Mouse (Mus musculus): ENCODE data around the gene Gm27029.

DNA sequence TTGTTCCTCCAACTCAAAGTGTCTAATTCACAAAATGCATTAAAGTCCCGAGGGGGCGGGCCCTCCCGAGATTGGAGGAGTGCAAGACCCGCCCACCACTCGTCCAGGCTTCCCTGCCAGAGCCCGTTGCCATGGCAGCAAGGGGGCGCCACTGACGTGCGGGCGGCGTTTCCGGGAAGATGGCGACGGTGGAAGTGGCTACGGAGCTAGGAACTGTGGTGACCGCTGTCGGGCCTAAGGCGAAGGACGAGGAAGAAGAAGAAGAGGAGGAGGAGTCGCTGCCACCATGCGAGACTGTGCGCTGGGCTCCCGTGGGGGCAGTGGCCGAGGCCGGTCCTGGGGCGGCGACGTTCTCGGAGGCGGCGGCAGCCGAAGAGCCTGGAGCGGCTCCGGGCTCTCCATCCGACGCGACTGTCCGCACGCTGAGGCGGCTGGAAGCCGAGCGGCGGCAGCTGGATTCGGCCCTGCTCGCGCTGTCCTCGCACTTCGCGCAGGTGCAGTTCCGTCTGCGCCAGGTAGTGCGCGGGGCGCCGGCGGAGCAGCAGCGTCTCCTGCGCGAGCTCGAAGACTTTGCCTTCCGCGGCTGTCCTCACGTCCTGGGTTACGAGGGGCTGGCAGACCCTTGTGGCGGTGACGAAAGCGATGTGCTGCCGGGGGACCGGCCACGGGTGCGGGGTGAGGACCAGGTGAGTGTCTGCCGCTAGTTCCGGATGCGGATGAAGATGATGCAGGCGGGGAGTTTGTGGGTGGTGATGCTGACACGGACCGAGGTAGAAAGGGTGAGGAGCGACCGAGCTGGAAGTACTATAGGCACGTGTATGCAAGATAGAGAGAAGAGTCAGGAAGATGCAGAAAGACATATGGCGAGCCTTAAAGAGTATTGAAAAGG lies 573 bp upstream of the Gm27029 start, which contains the start of the genes Rundc1 and Ptges3l:
- TF ChIP-seq POLR2A (IDR thresholded peaks at IDR 0.05; ENCODE audit: control insufficient read depth, extremely low read depth, insufficient read depth, low read length, poor library complexity) (peak; percentile 59; the same call in 1 of the 2 replicates), CTCF (IDR thresholded peaks at IDR 0.05; ENCODE audit: borderline replicate concordance, control insufficient read depth, extremely low read depth, insufficient read depth, low read length, poor library complexity) (peak; percentile 63; the same call in 1 of the 2 replicates)
